Mouse (Mus musculus) C2C12 (cell line): ENCODE results near the gene Gen1.

ENCODE experiments used
- CEBPB ChIP-seq: IDR thresholded peaks from one replicate; pipeline ENCODE4 v1.6.1; 2011; ENCODE audit warnings: low read depth, mild to moderate bottlenecking, control low read depth, moderate library complexity
- CTCF ChIP-seq: IDR thresholded peaks from one replicate; pipeline ENCODE4 v1.5.1; 2011; ENCODE audit not compliant: control insufficient read depth, insufficient read depth, insufficient read length
- FOSL1 ChIP-seq: IDR thresholded peaks from one replicate; pipeline ENCODE4 v1.8.0; 2011; ENCODE audit warnings: mild to moderate bottlenecking, low read length; ENCODE audit not compliant: poor library complexity, insufficient read depth, severe bottlenecking
- MAX ChIP-seq: IDR thresholded peaks from one replicate; pipeline ENCODE4 v1.6.1; 2011; ENCODE audit warnings: mild to moderate bottlenecking, control low read depth
- MYOD1 ChIP-seq: IDR thresholded peaks from one replicate; pipeline ENCODE4 v1.6.1; 2011; ENCODE audit warnings: low read depth; ENCODE audit not compliant: control insufficient read depth, insufficient read length
- USF1 ChIP-seq: IDR thresholded peaks from one replicate; pipeline ENCODE4 v1.6.1; 2011; ENCODE audit warnings: low read depth, mild to moderate bottlenecking, control low read depth, moderate library complexity

GRCm38 (mm10) chr12:11224722-11225121, 40.9 kb downstream of the Gen1 start:
- TF ChIP-seq USF1 = no peak
- TF ChIP-seq CEBPB = no peak
- no peak for TF ChIP-seq CTCF
- no peak for TF ChIP-seq MYOD1
- no peak for TF ChIP-seq MAX
- TF ChIP-seq FOSL1 = no peak
